Mouse (Mus musculus): Measurements from ENCODE around the gene Gsx1.

Gene Gsx1

GRCm38 (mm10) chr5:147188571-147188975 lies at the start of gene Gsx1:
Gene Gsx1, plus strand, starts transcription at chr5:147188696.
- DNase-seq (ENCODE audit: low read depth, low spot score), result no peak

- no peak for DNase-seq (ENCODE audit: low read depth, low spot score)
These were observed 41.2 kb upstream of the Gsx1 start for GRCm38 (mm10) chr5:147147340-147147739.

- DNase-seq (ENCODE audit: low read depth, low spot score), result no peak
These were observed 33.6 kb upstream of the Gsx1 start for GRCm38 (mm10) chr5:147154806-147155371.

- DNase-seq (ENCODE audit: low read depth, low spot score), result no peak
These were observed 32.9 kb upstream of the Gsx1 start for GRCm38 (mm10) chr5:147155449-147156133.

- no peak for DNase-seq (ENCODE audit: low read depth, low spot score)
These were observed 32.1 kb upstream of the Gsx1 start for GRCm38 (mm10) chr5:147156376-147156775.

GRCm38 (mm10) chr5:147157441-147157840 lies 31.1 kb upstream of the Gsx1 start:
- DNase-seq (ENCODE audit: low read depth, low spot score), result no peak

- DNase-seq (ENCODE audit: low read depth, low spot score), result no peak
These were observed 29.2 kb upstream of the Gsx1 start for GRCm38 (mm10) chr5:147159320-147159719.

- DNase-seq (ENCODE audit: low read depth, low spot score), result no peak
These were observed 28.7 kb upstream of the Gsx1 start for GRCm38 (mm10) chr5:147159792-147160191.

GRCm38 (mm10) chr5:147165060-147165459 lies 23.4 kb upstream of the Gsx1 start:
- DNase-seq (ENCODE audit: low read depth, low spot score), result no peak

- no peak for DNase-seq (ENCODE audit: low read depth, low spot score)
These were observed 18.4 kb upstream of the Gsx1 start for GRCm38 (mm10) chr5:147170088-147170487.

GRCm38 (mm10) chr5:147174046-147174445 lies 14.4 kb upstream of the Gsx1 start:
- DNase-seq (ENCODE audit: low read depth, low spot score), result no peak

GRCm38 (mm10) chr5:147185174-147185915 lies 3.2 kb upstream of the Gsx1 start:
- DNase-seq (ENCODE audit: low read depth, low spot score), result no peak

- no peak for DNase-seq (ENCODE audit: low read depth, low spot score)
These were observed 2.5 kb upstream of the Gsx1 start for GRCm38 (mm10) chr5:147186001-147186431.

GRCm38 (mm10) chr5:147186781-147187551 lies 1.5 kb upstream of the Gsx1 start:
- no peak for DNase-seq (ENCODE audit: low read depth, low spot score)

- no peak for DNase-seq (ENCODE audit: low read depth, low spot score)
These were observed 835 bp upstream of the Gsx1 start for GRCm38 (mm10) chr5:147187552-147188170.

- DNase-seq (ENCODE audit: low read depth, low spot score), result no peak
These were observed 660 bp downstream of the Gsx1 start for GRCm38 (mm10) chr5:147189156-147189555.

- no peak for DNase-seq (ENCODE audit: low read depth, low spot score)
These were observed 1.5 kb downstream of the Gsx1 start for GRCm38 (mm10) chr5:147189836-147190602.

- DNase-seq (ENCODE audit: low read depth, low spot score), result no peak
These were observed 2.4 kb downstream of the Gsx1 start for GRCm38 (mm10) chr5:147190885-147191284.

GRCm38 (mm10) chr5:147191801-147192575 lies 3.5 kb downstream of the Gsx1 start:
- DNase-seq (ENCODE audit: low read depth, low spot score), result no peak

GRCm38 (mm10) chr5:147192576-147192960 lies 4.1 kb downstream of the Gsx1 start:
- no peak for DNase-seq (ENCODE audit: low read depth, low spot score)
